ENCODE assay signal across 9 mouse cellular contexts in genomic region chr14:16328531-16328930, GRCm38 (mm10). TPM values are rescaled to one million over a fixed set of nuclear protein-coding genes. Genes with fewer than 3 reads are reported as not detected.
A peak's percentile ranks its signal among the peaks of the same experiment; 100 is the strongest.
DNase-seq lines count a peak whose midpoint lies in the region; ATAC-seq and TF ChIP-seq lines count a peak whose summit lies in the region.
"Had no signal": no experiment of that assay in that cellular context is flagged by ENCODE, and none has a peak within 500 bp of the region (broad histone marks: within the 10 kb centered on the region; RNA-seq: fewer than 3 reads in every experiment).

No protein-coding gene starts in this region.

- H3K27me3 ChIP-seq in intestine, embryonic 15.5 days (replicated peaks): no peaks in the 10 kb centered on the region

- H3K27ac ChIP-seq in gastrocnemius, adult 2 months: no peak overlapping the region
- H3K27ac ChIP-seq in intestine, embryonic 15.5 days: no peak overlapping the region
- H3K27ac ChIP-seq: liver, embryonic 14.5 days had no signal

- H3K4me1 ChIP-seq in intestine, embryonic 15.5 days (replicated peaks): no peaks in the 10 kb centered on the region

- intact Hi-C loops in gastrocnemius, adult 2 months (cut with DNase I): no loop called here

- no peaks in the 10 kb centered on the region for H3K36me3 ChIP-seq in intestine, embryonic 15.5 days

- DNase-seq in right cerebral cortex, postnatal 14 days: peak; percentile 6
- no peak for DNase-seq in right cerebral cortex, postnatal 36 days (ENCODE audit: low spot score in 2 of 2)
- peak; percentile 62 for DNase-seq in gastrocnemius, adult 2 months
- peak; percentile 93 for DNase-seq in mesoderm, embryonic 11.5 days (ENCODE audit: low read depth, low spot score)
- no peak for DNase-seq in layer of hippocampus, postnatal 25 days (ENCODE audit: extremely low spot score in 1 of 2, low spot score in 1 of 2)
- DNase-seq in frontal cortex, postnatal 14 days (ENCODE audit: low spot score in 2 of 2): no peak

- TF ChIP-seq CTCF in gastrocnemius, adult 2 months (IDR thresholded peaks at IDR 0.05): no peak

- no peak overlapping the region for H3K4me3 ChIP-seq in gastrocnemius, adult 2 months
- no peak overlapping the region for H3K4me3 ChIP-seq in intestine, embryonic 15.5 days (replicated peaks)

- H3K9ac ChIP-seq in intestine, embryonic 15.5 days: no peak overlapping the region
- H3K9ac ChIP-seq: liver, embryonic 14.5 days had no signal

- peak; percentile 88 for ATAC-seq in intestine, embryonic 15.5 days
- ATAC-seq in activated CD4-positive, CD25-positive, alpha-beta regulatory T cell, adult 4 months: no peak

- H3K9me3 ChIP-seq in intestine, embryonic 15.5 days: no peaks in the 10 kb centered on the region

- 11% methylated on average over 2 of the region's 2 CpGs for WGBS in intestine, embryonic 15.5 days

- no peak overlapping the region for H3K4me2 ChIP-seq in intestine, embryonic 15.5 days (replicated peaks)

RNA-seq across cellular contexts. Expression of gene Top2b, which starts 36.4 kb away (rescaled TPM):
- total RNA-seq in gastrocnemius, adult 2 months (2021): 10 to 100 TPM; 29.4 to 35.4 TPM
- 33.3 and 43.3 TPM in 2 replicates for polyA plus RNA-seq in intestine, embryonic 15.5 days (2015; fragmentation: Nextera tagmentation; extraction: Ambion mirVana)
- polyA plus RNA-seq in activated CD4-positive, CD25-positive, alpha-beta regulatory T cell, adult 4 months (2017; shearing (Covaris generic)): 10 to 100 TPM; 60.6 to 86.4 TPM
- 10 to 100 TPM; 92.1 to 97.7 TPM for total RNA-seq in layer of hippocampus, postnatal 25 days (2021)

Comparison
In these comparisons a context has a peak if more than half of its experiments do, and no peak if none do; other contexts are left out.
1. DNase-seq: peak in right cerebral cortex, postnatal 14 days (single experiment), gastrocnemius, adult 2 months (single experiment) and mesoderm, embryonic 11.5 days (single experiment); none in right cerebral cortex, postnatal 36 days (0 of 2), layer of hippocampus, postnatal 25 days (0 of 2) and frontal cortex, postnatal 14 days (0 of 2).